Mouse (Mus musculus) urinary bladder, postnatal 36 days (tissue): ENCODE results near the gene Cdc42bpg.
"Not testable (repeated sequence)": the region's sequence is repeated elsewhere in the genome, so short reads cannot be mapped to it uniquely, and the experiment has no call there.

Experiments
- DNase-seq, 2 experiments: peaks; one replicate each; pipeline ENCODE4 v3.0.0; 2022; ENCODE audit warnings: low spot score in 2 of 2, mixed read lengths in 1 of 2

The Cdc42bpg gene

DNA sequence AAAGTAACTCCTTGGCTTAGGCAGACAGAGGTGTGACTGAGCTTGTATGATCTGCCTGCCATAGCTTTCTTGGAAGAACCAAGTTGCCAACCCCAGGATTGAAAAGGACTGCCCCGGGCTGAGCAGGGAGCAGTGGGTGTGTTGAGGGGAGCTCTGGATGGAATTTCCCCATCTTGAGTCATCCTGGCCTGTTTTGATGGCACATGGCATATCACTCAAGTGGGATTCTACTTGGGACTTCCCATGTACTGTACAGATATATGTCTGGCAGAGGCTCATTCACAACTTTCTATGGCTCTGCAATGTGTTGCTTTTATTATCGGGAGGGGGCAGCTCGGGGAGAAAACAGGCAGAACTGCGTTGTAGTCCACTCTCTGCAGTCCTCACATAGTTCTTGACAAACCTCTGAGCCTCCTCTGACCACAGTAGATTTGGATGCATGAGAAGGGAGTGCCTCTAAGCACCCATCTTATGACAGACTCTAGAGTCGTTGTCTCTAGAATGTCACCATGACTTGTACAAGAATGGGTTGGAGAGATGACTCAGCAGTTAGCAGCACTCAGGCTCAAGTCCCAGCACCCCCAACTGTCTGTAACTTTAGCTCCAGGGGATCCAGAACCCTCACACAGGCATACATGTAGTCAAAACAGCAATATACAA, 9.6 kb upstream of the Cdc42bpg start:
- no peak for DNase-seq

DNA sequence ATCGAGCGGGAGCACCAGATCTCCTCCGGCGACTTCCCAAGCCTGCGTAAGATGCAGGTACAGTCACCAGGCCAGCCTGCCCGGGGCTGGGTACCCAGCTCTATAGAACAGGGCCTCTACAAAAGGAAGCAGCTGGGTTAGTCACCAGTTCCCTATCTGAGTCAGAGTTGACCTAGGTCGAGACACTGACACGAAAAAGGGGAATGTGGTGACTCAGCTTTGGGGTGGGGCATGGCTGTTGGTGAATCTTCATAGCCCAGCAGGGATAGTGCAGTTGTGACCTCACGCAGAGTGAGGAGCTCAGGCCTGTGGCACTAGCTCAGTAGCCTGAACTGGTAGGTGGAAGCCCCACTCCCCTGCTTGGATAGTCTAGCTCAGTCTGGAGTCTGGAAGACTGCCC, 8.6 kb upstream of the Cdc42bpg start:
- peak; percentile 78 to 79 for DNase-seq

DNA sequence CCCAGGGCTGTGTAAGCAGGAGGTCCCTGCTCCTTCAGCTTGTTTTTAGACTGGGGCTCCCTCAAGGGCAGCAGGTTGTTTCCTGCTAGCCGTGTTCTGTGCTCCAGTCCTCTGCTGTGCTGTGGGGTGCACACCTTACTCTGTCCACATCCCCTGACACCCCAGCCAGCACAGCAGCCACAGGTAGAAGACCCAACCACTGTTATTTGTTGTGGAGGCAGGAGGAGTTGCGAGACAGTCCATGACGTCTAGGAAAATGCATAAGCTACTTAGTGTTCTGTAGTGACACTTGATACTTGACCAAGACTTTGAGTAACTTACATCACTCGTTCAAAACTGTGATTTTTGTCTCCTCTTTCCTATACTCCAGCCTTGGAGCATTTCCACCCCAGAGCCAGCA, 7.3 kb upstream of the Cdc42bpg start:
- no peak for DNase-seq

DNA sequence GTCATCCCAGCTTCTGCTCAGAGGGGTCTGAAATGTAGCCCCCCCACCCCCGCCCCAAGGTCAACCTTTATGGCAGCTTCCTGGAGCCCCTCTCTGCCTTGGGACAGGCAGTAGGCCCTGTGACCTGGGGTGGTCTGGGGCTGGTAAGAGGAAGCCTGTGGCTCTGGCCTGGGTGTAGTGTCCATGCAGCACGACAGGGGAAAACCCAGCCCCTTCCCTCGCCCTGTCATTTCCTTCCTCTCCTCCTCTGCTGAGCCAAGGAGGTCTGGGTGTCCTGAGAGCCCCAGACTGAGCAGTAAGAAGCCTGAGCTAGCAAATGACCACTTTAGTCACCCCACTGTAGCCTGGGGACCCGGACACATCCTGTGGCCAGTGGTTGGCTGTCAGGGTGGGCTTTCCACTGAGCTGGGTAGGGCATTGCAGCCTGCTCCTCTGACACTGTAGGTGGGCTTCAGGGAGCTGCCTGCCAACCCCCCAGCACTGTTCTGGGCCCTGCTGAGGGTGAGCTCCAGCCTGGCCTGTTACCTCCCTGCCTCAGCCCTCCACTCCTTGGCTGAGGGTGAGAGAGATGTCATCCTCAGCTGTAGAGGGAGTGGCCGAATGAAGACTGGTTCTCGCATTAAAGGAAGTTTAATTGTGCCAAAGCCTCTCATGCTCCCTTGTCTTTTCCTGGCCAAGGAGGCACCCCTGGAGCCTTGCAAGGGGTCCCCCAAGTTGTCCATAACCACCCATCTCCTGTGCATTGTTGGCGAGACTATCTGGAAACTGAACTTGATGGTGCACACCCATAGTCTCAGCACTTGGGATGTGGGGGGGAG, 6.6 kb upstream of the Cdc42bpg start:
- DNase-seq: no peak

DNA sequence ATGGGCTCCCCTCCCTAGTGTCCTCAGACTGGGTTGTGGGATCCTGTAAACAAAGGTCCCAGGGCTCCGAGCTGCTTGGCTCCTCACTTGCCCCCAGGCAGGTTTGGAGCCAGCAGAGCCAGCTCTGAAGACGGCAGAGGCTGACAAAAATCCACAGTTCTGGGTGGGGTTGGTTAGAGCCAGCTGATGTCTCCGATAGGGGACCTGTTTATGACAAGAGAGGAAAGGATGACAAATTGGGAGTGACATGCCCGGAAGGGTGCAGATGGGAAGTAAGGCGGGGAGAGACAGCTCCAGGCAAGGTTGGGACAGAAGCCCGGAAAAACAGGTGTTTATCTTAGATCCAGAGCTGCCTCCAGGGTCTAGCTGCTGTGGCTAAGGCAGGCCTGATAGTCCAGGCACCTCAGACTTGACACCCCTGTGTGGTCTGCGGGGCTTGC, 5.8 kb upstream of the Cdc42bpg start:
- DNase-seq: no peak

DNA sequence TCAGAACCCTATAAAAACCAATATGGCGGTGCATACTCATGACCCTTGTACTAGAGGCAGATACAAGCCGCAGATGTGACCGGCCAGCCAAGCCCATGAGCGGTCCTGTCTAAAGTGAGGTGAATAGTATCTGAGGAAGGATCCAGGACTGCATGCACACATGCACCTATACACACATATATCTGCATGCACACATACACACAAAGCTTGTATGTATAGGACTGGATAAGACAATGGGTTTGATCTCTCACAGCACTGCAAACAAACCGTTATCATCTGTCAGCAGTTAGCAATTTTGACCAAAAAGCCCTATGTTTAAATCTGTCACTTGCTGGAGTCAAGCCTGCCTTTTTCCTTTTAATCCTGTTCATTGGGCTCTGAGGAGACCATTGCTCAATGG, 4.1 kb upstream of the Cdc42bpg start:
- DNase-seq: no peak

DNA sequence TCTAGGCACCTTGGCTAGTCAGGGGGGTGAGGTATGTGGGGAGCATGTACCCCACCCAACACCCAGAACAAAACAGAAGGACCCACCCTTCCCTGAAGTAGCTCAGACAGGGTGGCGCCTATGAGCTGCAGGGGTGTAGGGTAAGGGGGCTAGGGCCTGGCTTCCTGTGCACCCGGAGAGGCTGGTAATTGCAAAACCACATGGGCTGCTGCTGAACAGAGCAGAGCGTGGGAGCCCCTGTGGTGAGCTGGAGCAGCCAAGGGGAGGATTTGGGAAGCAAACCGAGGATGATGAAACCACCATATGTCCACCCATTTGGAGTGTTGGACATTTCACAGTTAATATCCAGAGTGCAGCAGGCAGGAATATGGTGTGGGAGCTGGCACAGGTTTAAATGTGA, 3.7 kb upstream of the Cdc42bpg start:
- DNase-seq: peak in 1 of 2 experiments; percentile 66

DNA sequence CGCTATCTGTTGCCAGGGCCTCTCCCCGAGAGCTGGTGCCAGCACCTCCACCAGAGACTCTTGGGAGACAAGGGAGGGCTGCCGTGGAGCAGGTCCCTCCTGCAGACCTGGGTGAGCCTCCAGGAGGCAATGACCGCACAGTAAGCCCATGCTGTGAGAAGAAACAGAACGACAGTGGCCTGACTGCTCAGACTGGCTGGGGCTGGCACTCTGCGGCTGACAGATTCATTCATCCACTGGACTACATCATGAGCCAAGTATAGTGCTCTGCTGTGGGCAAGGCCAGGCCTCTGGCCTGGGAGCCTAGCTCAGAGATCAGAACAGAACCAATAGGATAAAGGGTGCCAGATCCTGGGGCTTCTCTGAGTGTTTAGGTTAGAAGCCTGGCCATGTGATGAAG, 2.4 kb upstream of the Cdc42bpg start:
- DNase-seq: no peak

DNA sequence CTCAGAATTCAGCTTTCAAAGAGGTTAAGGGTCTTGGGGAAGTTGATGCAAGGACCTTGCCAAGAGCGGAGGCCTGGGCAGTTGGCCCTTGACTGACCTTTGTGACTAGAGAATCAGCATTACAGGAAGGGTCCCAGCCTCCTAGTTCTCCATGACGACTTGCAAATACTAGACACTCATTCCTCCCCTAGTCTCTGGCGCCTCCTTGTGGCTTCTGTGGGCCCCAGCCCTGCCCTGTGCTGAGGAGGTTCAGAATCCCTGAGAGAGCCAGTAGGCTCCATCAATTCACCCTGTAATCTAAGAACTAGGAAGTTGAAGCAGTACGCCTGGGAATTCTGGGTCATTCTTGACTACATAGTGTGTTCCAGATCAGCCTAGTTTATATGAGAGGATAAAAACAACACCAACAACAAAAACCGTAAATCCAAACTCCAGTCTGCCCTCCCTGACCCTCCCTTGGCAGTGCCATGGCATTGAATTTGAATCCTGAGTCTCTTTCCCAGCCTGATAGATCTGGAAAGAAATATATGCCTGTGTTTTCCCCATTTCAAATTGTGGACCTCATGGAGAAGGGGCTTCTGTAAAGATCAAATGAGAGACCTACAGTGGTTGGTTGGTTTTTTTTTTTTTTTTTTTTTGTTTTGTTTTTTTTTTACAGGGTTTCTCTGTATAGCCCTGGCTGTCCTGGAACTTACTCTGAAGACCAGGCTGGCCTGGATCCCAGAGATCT, 1.3 kb upstream of the Cdc42bpg start:
- DNase-seq: peak; percentile 78 to 91

DNA sequence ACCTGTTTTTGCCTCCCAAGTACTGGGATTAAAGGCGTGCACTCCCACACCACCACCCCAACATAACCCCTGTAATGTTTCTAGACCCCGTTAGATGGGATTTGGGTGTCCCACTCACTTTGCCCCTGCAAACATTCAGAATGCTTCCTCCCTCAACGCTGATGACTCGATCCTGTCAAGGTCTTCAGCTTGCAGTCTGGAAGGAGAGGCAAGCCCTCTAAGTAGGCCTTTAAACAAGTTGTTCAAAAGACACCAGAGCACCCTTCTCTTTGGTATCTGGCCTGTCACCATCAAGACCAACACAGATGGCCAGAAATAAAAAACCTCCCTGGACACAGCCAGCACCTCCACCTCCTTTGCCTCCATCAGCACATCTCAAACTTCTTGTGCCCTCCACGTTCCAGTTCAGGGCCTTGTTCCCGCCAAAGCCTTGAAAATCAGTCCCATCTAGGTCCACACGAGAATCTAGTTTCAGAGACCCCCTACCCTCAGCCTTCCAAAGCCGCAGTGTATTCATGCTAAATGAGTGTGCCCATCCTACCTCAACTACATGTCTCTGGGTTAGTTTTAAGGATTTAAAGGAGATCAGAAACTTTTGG, 640 bp upstream of the Cdc42bpg start:
- DNase-seq: no peak

DNA sequence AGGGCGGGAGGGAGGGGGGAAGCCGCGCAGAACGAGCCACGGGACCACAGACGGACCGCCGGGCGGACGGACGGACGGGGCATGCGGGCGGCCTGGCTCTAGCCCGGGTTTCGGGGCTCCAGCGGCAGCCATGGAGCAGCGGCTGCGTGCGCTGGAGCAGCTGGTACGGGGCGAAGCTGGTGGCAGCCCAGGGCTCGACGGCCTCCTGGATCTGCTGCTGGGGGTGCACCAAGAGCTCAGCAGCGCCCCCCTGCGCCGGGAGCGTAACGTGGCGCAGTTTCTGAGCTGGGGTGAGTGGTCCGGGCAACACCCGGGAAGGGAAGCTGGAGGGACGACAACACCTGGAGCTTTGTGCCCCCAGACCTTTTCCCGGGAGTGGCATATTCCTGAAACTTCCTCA, 330 bp downstream of the Cdc42bpg start:
- DNase-seq: peak; percentile 79

DNA sequence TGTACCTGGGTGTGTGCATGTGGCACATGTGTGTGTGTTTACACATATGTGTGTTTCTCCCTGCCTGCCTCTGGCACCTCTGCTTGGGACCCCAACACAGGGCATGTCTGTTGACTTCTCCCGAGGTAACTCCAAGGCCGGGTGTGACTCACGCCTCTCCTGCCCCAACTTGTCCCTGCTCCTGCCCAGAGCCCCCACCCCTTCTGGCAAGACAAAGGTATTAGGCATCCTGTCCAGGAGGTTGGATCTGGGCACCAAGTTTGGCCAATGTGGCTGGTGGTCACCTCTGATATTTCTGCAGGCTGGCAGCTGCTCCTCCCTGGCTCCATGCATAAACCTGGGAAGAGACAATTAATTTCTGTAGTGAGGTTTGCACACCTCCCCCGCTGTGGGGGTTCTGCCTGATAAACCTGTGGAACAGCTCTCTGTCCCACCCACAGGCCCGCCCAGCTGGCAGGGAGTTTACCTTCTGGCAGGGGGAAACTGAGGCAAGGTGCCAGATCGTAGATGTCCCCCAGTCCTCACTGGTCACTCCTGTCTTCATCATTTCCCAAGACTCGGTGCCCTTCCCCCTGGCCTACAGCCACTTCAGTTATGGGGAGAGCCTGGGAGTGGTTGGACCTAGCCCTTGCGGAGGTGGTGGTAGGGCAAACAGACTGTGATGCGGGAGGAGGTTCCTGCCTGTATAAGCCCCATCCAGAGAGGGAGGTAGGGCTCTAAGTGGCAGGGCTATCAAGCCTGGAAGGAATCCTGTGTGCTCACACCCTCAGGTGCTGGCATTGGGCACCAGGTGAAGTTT, 1.7 kb downstream of the Cdc42bpg start:
- peak; percentile 71 to 78 for DNase-seq

DNA sequence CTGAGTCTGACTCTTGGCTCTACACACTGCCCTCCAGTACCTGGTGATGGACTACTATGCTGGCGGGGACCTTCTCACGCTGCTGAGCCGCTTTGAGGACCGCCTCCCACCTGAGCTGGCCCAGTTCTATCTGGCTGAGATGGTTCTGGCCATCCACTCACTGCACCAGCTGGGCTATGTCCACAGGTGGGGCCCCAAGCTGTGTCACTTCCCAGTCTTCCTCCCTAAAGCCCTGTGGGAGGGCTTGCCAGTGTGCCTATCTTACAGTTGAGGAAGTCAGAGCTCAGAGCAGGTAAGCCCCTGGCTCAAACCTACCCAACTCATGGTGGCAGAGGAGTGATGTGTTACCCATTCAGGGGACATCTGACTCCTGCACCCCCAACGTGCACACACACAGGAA, 3.9 kb downstream of the Cdc42bpg start:
- no peak for DNase-seq

DNA sequence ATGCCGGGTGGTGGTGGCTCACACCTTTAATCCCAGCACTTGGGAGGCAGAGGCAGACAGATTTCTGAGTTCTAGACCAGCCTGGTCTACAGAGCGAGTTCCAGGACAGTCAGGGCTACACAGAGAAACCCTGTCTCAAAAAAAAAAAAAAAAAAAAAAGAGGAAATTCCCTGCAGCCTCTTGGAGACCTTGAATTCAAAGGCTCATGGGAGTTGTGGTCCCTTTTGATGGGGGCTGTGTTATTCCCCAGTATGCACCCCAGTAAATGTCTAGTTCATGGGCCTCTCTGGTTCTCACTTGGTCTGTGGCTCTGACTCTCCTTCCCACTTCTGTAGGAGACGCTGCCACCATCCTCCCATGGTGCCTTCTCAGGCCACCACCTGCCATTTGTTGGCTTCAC, 5.5 kb downstream of the Cdc42bpg start:
- not testable (repeated sequence) for DNase-seq

DNA sequence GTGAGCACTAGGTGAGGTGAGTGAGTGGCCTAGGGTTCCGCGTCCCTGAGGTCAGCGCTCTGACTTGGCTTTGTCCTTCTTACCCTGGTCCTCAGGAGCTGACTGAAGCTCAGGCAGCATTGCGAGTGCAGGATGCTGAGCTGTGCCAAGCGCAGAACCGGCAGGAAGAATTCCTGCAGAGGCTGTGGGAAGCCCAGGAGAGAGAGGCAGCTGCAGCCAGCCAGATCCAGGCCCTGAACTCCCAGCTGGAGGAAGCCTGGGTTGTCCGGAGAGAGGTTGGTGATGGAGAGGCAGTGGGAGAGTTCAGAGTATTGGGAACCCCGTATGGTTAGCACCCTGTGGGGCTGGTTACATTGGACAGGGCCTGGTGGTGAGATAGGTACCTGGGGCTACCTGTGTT, 7.5 kb downstream of the Cdc42bpg start:
- DNase-seq: no peak

DNA sequence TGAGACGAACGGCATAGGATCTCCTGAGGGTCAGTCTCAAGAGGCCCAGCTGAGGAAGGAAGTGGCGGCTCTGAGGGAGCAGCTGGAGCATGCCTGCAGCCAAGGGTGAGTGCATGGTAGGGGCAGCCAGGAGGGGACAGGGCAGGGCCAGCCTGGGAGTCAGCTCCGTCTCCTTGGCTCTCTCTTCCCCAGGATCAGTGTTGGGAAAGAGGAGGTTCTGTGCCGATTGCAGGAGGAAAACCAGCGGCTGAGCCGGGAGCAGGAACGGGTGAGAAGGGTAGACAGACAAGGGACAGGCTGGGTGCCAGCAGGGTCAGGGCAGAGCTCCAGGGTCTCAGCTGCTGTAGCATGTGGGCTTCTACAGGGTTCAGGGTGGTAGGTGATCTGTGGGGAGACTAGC, 8.3 kb downstream of the Cdc42bpg start:
- DNase-seq: no peak

DNA sequence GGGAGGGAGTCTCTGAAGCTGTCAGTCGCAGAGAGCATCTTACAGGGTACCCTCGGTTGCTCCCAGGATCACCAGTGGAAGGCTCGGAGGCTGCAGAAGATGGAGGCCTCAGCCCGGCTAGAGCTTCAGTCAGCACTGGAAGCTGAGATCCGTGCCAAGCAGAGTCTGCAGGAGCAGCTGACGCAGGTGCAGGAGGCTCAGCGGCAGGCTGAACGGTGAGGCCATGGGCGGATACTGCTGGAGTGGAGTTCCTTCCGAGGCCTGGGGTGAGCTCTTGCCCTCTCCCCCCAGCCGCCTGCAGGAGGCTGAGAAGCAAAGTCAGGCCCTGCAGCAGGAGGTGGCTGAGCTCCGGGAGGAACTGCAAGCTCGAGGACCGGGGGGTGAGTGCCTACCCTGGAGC, 9.3 kb downstream of the Cdc42bpg start:
- no peak for DNase-seq

DNA sequence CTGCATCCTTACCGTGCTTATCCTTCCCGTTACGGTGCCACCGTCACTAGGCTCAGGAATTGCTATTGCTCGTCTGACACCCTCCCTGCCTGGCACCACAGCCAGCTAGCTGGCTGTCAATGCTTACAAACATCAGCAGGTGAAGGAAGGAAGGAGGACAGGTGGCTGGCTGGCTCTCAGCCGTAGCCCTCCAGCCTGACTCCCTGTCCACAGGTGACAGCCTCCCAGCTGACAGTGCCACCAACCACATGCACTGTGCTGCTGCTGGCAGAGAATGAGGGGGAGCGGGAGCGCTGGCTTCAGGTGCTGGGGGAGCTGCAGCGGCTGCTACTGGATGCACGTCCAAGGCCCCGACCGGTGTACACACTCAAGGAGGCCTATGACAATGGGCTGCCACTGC, 11.9 kb downstream of the Cdc42bpg start:
- no peak for DNase-seq

DNA sequence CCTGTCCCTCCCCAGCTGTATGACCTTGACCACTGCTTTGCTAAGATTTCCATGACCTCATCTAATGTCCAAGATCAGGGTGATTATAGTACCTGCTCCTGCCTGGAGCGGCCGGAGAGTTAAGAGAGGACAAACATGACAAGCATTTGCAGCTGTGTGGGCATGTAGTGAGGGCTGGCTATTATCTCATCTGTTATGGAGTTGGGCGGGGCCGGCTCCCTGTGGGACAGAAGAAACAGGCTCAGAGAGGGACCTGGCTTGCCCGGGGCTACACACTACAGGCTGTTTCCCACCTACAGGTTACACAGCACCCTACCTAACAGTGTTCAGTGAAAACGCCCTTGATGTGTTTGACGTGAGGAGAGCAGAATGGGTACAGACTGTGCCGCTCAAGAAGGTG, 15.1 kb downstream of the Cdc42bpg start:
- DNase-seq: no peak

DNA sequence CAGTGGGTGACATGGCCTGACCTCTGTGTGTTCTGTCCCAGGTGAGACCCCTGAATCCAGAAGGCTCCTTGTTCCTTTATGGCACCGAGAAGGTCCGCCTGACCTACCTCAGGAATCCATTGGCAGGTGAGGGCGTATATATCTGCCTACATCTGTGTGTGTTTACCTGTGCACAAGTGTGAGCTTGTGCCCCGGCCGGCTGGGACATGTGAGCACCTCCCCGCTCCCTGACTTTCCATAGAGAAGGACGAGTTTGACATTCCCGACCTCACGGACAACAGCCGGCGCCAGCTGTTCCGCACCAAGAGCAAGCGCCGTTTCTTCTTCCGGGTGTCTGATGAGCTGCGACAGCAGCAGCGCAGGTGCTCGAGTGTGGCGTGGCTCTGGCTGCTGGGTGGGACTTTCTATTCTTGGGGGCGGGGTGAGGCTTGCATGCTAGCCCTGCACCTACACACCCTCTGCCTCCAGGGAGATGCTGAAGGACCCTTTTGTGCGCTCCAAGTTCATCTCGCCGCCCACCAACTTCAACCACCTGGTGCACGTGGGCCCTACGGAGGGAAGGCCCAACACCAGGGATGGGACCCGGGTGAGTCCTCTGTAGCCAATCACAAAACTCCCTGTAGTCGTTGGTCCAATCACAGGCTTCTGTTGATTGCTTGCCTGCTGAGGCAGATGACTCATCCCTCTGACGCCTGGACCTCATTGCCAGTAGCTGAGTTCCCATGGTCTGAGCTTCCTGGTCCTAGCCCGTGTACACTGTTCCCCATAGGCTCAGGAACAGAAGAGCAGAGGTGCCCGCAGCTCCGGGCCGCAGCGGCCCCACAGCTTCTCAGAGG, 15.7 kb downstream of the Cdc42bpg start:
- peak; percentile 63 to 68 for DNase-seq

DNA sequence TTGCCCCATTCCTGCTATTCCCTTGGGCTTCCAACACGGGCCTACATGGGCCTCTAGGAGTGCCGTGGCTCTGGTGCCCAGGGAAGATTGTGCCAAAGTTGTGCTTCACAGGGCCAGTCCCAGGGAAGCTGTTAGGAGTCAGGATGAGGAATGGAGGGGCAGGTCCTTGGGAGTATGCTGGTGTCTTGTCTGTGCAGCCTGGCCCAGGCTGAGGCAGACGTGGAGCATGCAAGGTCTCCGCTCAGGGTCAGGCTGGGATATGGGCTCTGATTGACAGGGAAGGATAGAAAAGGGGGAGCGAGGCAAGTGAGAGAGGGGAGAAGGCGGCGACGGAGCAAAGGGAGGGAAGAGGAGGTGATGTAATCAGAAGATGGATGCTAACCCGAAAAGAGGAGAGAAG, 18.5 kb downstream of the Cdc42bpg start:
- no peak for DNase-seq
